Mouse (Mus musculus): ENCODE data around the gene Dvl3.

DNA sequence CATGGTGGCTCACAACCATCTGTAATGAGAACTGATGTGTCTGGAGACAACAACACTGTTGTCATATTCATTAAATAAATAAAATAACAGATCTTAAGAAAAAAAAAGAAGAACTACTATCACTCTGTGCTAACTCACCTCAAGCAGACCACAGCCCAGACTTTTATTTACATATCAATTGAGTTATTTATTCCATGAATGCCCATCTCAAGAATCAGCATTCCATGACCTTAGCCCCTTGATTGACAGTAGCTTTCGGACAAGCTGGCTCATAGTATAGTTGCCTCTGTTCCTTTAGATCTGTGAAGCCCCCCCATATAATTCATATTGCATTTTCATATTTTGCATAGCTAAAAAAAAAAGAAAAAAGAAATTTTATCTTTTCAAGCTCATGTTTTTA, 43.0 kb upstream of the Dvl3 start:
- TF ChIP-seq CTCF (conservative IDR thresholded peaks at IDR 0.05; ENCODE audit: low read length) (no peak), NANOG (IDR thresholded peaks at IDR 0.05; ENCODE audit: borderline replicate concordance, low read length) (no peak), POU5F1 (IDR thresholded peaks at IDR 0.05; ENCODE audit: borderline replicate concordance, low read length) (no peak)

All from E14TG2a.4 (cell line).